Mouse (Mus musculus) cerebellum, postnatal 10 days (tissue): ENCODE data around the gene Tmem234.
A peak's percentile ranks its signal among the peaks of the same experiment; 100 is the strongest.

Experiments used
- DNase-seq, 2 experiments: peaks; one replicate each; pipeline ENCODE4 v3.0.0; 2021; ENCODE audit warnings: mixed read lengths in 2 of 2

Tmem234 gene

DNA sequence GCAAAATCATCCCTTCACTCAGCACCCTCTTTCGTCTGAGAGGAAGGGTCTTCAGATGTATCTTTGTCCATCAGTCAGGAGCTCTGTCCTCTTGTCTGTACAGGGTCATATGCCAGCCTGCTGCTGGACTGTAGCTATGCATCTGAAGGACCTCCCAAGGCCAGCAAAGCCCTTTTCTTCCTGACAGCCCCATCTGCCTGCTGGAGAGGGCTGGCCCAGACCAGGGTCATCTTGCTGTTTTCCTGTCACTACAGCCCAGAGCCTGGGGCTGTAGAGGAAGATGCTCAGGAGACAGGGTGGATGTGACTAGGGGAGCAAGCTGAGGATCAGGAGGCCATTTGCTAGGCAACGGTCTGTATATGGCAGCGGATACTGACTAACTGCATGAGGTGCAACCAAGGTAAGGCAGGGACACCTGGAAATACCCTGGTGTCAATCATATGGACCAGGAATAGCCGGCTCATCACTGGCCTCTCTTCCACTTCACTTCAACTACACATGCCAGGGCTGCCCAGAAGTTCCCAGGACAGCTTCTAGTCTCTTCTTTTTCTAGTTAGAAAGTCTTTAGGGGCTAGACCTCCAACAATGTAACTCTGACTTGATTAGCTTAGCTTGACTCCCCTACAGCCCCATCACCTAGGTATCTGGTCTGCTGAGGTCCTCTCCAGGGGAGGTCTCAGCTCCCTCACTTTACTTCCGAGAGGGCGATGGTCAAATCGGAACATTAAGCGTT lies 22.5 kb downstream of the Tmem234 start:
- DNase-seq = peak; percentile 41 to 55

DNA sequence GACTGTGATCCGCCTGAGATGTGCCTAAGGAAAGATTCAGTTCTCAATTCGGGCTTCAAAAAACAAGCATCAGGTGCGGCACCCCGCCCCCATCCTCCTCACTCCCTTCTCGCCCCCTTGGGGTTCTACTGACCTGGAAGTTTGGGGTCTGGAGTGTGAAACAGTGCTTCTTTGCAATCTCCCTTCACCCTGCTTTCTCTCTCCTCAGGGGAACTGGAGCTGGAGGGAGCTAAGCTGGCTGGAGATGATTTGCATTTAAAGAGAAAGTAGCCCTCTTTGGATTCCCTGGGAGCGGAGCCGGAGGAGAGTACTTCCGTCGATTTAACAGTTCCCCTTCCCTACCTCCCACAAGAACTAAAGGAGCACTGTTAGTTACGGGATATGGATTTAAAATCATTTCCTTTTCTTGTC lies 23.2 kb downstream of the Tmem234 start, which contains the start of gene Ccdc28b:
TSS of gene Ccdc28b (minus strand) at position 267 of the 411 bp plus-strand sequence.
- DNase-seq = peak; percentile 65 to 76

DNA sequence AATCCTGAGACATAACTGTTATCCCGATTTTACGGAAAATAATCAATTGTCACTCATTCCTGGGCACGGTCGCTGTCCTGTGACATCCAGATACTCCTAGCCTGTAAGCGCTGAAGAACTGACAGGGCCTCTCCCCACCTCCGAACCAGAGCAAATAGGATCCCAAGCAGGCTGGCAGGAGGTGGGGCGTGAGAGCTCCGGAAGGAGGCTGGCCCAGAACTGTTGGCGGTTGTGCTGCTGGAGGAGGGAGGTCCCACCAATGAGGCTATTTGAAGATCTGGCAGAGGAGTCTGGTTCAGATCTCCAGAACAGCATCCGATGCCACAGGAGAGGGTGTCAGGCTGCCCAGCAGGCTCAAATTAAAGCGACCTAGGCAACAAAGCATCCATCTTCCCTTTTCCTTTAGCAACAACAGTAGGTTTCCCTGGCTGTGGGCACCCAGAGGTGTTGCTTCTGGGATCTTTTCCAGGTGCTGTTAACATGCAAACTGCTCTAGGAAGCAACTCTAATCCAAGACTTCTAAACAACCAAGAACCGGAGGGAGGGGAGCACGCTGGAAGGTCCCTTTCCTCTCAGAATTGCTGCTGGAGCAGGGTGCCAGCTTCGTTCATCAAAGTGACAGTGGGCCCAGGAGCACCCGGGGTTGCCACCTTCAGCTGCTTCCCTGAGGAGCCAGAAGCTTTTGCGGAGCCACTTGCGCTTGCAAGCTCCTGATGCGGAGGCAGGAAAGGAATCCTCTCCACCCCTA lies 24.0 kb downstream of the Tmem234 start:
- peak; percentile 88 to 93 for DNase-seq

DNA sequence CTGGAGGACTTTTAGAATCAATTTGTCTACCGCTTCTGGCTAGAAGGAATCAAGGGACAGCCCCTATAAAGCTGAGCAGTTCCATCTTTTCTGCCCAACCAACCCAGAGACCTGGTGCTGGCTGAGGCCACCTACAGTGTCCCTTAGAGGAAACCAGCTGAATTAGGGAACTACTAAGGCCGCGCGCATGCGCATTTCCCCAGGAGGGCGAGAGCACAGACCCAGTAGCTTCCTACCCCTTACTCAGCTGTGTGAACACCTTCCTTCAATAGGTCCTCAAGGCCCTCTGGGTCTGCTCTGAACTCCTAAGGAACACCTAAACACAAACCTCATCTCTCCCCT lies 24.5 kb downstream of the Tmem234 start:
- peak; percentile 66 to 70 for DNase-seq

DNA sequence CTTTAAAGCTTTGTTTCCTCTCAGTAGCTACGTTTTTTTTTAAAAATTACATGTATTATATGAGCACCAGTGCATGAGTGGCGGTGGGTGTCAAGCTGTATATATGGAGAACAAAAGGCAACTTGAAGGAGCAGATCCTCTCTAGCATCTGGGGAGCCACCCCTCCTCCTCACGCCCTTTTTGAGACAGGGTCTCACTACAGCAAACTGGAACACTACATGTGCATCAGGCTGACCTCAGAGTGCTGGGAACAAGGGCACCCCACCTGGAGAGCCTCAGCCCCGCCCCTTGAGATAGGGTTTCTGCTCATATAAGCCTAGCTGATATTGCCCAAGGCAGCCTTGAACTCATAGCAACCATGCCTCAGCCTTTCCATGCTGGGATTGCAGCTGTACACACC lies 25.0 kb downstream of the Tmem234 start:
- no peak for DNase-seq

DNA sequence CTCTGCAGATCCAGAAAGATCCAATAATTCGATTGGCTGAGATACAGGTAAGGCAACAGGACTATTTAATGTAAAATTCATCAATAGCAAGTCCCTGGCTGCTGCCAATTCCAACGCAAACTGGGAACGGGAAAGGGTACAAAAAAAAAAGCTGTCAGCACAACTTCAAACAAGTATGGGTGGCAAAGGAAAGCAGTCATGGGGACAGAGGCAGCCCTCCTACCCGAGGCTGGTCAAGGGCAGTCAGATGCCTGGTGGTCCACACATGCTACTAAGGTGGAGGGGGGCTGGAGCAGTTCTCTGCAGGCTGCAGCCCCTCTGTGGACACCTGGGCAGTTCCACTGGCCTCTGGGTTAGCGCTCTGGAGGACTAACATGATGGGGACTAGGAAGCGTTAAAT lies 25.6 kb downstream of the Tmem234 start:
- DNase-seq = no peak

DNA sequence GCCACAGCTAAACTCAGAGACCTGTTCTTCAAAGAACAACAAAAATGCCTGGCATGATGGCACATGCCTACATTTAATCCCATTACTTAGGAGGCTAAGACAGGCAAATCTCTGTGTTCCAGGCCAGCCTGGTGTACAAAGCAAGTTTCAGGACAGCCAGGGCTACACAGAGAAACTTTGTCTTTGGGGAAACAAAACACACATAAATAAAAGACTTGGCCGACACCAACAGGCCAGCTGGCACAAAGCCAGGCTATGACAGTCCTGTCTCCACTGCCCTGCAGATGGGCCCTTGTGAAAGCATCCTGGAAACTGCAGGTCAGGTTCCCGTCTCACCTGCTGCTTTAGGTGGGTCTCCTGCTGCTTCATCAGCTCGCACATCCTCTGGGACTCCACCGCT lies 30.5 kb downstream of the Tmem234 start:
- DNase-seq = peak; percentile 62 to 63

DNA sequence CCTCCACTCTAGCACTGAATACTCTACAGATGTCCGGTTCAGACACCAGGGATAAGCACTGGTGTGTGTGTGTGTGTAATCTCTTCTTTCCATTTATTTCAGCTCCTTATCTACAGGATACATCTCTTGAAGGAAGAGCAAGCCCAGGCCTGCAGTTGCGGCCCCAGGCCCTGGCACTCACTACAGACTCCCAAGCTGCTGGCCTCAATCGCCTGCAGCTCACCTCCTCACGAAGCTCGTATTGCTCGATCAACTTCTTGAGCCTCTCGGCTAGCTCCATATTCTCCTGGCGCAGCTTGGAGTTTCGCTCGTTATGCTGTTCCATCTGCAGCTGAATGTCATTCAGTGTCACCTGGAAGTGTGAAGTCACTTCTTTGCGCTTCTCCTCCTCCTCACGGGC lies 31.4 kb downstream of the Tmem234 start:
- DNase-seq = no peak

DNA sequence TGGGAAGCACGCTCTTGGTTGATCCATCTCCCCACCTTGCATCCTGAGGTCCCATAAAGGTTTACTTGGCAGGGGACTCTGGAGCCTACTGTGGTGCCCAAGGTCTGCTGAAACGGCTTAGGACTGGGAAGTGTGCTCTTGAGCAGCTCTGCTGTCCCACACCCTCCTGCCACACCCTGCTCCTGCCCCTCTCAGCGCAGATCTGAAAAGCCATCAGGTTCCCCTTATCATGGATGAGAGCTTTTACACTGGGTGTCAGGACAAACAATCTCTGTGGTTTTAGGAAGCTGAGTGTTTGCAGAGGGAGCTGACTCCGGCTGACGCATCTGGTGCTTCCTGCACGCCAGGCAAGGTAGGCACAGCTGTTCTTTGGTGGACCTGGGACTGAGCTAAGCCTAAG lies 33.4 kb downstream of the Tmem234 start:
- no peak for DNase-seq

DNA sequence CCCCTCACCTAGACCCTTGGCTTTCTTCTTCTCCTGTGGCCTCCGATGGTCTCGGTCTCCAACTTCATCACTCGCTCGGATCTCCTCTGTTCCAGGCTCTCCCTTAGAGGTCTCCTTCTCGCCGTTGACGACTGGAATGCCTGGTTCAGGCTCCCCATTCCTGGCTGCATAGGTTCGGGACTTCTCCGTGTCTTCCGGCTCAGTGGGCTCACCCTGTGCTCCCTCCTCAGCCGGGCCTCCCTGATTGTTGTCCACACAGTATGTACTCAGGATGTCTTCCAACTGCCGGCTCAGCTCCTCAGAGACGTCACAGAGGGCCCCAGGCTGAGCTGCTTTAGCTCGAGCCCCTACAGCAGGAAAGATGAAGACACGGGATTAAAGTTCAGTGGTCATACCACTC lies 38.8 kb downstream of the Tmem234 start:
- no peak for DNase-seq

DNA sequence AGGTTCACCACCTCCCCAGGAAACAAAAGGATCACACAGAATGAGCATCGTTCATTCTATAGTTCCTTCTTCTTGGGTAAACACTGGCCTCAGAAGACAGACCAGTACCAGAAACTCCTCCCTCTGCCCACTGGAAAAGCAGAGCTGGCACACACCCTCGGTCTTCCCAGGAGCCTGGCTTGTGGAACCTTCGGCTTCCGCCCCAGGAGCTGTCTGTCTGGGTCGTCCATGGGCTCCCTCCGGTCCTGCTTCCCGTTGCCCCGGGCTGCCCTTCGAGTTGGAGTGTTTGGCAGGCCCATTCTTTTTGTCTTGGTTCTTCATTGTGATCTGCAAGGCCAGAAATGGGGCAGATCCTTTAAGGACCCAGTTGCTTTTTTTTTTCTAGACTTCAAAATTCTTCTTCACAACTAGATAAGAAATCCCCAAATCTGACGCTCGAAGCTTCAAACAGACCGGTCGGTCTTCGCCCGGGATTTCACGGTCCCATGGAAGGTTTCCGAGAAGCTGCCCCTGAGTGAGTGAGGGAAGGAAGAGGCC lies 39.7 kb downstream of the Tmem234 start:
- DNase-seq = peak; percentile 78 to 79

DNA sequence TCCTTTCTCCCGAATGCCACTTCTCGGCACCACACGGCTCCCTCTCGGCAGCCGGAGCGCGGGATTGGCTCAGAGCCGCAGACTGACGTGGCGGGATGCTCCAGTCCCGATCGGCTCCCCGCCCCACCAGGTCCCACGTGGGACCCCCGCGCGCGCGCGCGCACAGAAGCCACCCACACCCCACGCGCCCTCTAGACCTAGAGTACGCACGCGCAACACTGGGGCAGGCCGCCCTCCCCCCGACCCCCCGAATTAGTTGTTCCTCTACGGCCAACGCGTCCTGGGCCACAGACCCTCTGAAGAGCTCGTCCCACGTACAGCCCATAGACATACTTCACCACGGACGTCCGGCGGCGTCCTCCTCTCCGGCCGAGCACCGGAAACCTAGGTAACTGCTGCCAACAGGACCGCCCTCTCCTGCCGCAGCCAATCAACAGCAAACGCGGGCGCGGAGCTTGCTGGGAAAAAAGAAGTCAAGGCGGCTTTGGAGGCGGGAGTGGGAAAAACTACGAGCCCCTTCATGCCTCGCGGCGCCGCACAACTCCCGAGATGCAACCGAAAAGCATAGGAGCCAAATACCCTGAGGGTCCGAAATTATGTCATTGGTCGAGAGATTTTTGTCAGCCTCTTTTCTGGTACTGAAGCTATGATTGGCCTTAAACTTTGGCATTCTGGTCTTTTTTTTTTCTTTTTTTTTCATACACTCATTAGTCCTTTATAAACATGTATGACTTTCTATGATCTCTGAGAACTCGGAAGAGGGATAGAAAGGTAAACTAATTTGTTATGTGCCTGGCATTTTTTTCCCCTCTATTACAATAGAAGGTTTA lies 40.4 kb downstream of the Tmem234 start, which contains the start of gene Txlna:
TSS of gene Txlna (minus strand) at position 428 of the 830 bp plus-strand sequence.
- peak; percentile 99 for DNase-seq

DNA sequence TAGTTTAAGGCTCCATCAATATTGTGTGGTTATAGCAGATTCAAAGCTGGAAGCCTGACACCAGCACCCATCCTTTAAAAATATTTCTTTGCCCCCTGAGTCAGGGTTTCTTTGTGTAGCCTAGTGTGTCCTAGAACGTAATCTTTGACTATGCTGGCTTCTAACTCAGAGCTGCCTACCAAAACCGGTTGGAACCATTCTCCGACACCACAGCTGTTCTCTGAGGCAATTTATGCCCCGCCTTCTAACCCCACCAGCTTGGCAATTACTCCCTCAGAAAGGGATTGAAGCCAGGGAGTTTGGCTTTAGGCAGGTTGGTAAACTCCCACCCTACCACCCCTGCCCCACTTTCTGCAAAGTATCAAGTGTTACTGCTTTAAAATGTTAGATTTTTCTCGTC lies 41.3 kb downstream of the Tmem234 start:
- peak; percentile 62 to 63 for DNase-seq

DNA sequence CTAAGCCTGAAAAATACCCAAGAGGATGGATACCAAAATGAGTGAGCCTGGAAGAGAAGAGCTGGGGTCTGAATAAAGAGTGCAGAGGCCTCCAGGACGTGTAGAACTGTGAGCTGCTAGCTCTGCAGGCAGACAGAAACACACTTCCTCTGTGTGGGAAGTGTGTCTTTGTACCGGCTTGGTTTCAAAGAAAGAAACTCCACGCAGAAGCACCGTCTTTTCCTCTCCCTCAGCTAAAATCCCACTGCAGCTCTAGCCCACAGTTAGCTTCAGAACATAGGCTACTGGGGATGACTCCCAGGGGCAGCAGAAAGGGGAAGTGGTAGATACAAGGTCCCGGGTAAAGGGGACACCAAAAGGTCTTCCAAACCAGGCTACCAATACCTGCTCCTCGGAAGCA lies 44.7 kb downstream of the Tmem234 start:
- DNase-seq = no peak

DNA sequence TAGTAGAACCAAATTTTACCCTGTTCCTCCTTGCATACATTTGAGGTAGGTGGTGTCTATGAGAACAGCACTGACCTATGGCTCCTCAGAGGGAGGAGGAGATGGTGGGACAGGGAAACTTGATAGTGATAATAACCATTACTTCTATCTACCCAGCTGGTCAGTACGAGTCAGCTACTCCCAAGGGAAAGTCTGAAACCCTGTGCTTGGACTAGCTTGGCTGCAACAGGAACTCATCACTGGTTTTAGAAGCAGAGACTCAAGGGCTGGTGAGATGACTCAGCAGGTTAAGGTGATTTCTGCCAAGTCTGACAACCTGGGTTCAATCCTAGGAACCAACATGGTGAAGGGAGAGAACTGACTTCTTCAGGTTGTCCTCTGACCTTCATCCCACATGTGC lies 48.2 kb downstream of the Tmem234 start:
- no peak for DNase-seq

DNA sequence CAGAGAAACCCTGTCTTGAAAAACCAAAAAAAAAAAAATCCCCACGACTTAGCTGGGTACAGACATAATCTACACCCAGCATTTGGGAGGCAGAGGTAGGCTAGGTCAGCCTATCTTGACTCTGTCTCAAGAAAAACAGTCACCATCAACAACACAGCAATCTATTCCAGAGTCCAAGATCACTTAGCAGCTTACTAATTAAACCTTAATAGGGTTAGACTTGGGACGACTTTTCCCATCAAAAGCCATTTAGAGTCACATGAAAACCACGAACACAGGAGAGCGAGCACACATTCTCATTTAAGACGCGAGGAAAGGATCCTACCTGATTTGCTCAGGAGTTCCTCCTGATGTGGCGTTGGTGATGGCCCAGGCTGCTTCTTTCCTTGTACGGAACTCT lies 49.9 kb downstream of the Tmem234 start:
- DNase-seq = no peak

DNA sequence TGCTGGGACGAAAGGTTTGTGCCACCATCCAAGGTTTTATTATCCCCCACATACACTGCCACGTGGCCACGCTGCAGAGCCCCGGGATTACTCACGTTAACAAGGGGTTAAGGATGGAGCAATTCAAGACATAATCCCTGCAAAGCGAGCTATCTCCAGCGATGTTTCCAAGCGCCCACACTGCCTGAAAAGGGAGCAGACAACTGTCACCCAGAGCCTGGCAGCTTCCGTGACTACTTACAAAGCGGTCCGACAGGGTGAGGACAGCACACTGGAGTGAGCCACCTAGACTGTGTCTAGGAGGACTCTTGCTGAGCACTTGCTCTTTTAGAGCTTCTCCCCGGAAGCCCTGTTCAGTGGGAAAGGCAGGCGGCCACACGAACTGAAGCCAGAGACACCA lies 54.3 kb downstream of the Tmem234 start:
- DNase-seq = no peak

DNA sequence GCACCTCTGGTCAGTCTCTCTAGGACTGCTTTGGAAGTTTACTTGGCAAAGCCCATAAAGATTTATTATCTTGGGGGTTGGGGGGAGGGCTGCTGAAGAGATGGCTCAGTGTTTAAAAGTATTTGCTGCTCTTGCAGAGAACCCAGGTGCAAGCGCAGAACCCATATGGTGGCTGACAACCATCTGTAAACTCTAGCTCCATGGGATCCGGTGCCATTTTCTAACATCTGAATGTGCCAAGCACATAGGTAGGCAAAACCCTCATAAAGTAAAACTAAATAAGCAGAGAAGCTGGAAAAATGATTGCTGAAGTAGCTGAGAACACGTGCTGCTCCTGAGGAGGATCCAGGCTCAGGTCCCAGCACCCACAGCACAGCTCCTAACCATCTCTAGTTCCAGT lies 61.1 kb downstream of the Tmem234 start:
- no peak for DNase-seq

DNA sequence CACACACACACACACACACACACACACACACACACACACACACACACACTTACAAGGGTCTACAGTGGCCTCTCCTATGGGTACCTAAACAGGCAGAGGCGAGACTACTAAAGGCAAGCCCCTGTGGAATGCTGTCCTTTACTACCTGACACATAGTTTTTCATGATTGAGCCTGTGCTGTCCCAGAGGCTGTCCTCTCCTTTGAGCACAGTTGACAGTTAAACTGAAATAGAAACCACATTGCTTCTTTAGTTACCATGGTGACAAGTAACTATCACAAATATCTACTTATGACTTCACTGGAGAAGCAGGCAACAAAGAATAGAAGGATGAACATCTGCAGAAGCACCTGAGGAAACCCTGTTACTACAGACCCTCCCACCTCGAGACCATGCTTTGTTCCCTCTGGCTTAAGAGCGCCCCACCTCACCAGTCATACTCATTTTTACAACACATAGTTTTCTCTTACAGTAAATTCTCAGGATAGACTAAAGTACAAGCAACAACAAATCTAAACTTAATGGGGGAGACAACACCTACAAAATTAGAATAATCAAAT lies 61.9 kb downstream of the Tmem234 start:
- no peak for DNase-seq

DNA sequence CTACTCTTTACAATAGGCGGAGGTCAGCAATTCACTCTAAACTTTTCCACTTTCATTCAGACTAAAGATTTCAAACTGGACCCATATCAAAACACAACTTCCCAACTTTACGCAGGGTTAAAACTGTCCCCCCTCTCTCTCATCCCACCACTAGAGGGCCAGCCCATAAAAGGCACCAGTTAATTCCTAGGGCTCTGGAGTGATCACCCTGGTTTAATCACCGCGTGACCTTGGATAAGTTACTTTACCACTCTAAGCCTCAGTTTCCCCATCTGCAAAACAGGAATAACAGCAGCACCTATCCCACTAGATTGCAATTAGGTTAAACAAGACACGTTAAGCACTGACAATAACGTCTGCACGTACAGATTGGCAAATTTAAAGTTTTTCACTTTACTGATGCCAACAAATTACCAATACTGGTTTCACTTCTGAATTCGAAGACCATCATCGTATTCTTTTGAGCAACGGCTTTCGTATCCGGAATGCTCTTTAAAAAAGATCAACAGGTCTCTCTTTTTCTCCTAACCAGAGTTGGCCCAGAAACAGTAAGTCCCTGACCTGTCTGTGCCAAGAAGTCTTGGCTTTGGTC lies 71.1 kb downstream of the Tmem234 start:
- DNase-seq = peak; percentile 69 to 71

DNA sequence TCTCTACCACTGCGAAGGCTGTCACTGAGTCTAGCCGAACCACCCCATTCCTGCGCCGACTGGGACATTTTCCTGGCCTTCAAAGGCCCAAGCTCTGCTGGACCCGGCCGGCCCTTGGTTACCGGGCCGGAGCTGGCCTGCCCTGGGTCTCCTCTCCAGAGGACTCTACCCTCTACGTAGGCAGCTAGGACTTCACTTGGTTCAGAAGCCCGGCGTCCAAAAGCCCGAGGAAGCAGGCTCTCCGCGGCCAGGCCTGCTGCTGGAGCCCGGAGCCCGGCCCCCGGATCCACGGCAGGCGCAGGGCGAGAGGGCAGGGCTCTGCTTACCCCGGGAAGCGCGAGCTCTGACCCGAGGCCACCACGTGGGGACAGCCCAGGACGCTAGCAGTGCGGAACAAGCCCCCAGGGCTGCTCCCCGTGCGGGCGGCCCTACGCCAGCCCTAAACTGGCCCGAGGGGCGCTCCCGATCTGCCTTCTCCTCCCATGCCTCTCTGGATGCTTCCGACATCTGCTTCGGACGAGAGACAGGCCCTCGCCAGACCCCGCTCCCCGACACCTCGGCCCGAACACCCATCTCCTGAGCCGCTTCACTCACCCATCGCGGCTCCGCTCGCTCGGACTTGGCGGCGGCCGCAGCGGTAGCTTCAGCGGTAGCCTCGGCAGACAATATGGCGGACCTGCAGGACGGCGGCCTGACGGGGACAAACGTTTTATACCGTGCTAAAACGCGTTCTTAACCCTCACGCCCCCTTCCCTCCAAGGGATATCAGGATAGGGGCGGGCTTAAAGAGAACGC lies 71.8 kb downstream of the Tmem234 start, which contains the start of gene Kpna6:
TSS of gene Kpna6 (minus strand) at position 685 of the 795 bp plus-strand sequence.
- peak; percentile 93 to 95 for DNase-seq
